Mouse (Mus musculus) heart, postnatal 0 days (tissue): Measurements from ENCODE around the gene Efna4. TPM values are rescaled to one million over a fixed set of nuclear protein-coding genes. Genes with fewer than 3 reads are reported as not detected.

Experiments used
- ATAC-seq: fragments of 200-750 bp; cut with Nextera tagmentation; 2 replicates; pipeline ENCODE4 v1.8.0; 2017; ENCODE audit warnings: low read depth, moderate number of reproducible peaks, moderate library complexity; ENCODE audit not compliant: insufficient read depth
- DNase-seq: peaks from one replicate; pipeline ENCODE4 v3.0.0-alpha.2; 2016; ENCODE audit warnings: low spot score
- H3K27ac ChIP-seq: fragments of 300-500 bp; sonication (generic); 2 replicates; pipeline ENCODE4 v1.5.1; 2014; ENCODE audit warnings: low read depth, mild to moderate bottlenecking
- H3K27me3 ChIP-seq: fragments of 300-500 bp; sonication (generic); 2 replicates; pipeline ENCODE4 v1.6.1; 2014; ENCODE audit warnings: low read length, mixed read lengths; ENCODE audit not compliant: control insufficient read depth, insufficient read depth
- H3K36me3 ChIP-seq: fragments of 300-500 bp; sonication (generic); replicated peaks from 2 replicates; pipeline ENCODE4 v1.6.1; 2014; ENCODE audit warnings: low read length, mixed read lengths; ENCODE audit not compliant: control insufficient read depth, insufficient read depth
- H3K4me1 ChIP-seq: fragments of 300-500 bp; sonication (generic); 2 replicates; pipeline ENCODE4 v1.6.1; 2014; ENCODE audit warnings: antibody characterized with exemption; ENCODE audit not compliant: control insufficient read depth, insufficient read depth
- H3K4me2 ChIP-seq: fragments of 300-500 bp; sonication (generic); 2 replicates; pipeline ENCODE4 v1.6.1; 2014; ENCODE audit warnings: low read depth, mild to moderate bottlenecking, low read length, moderate library complexity
- H3K4me3 ChIP-seq: fragments of 300-500 bp; sonication (generic); 2 replicates; pipeline ENCODE4 v1.5.1; 2014; ENCODE audit warnings: low read depth, low read length
- H3K9ac ChIP-seq: fragments of 300-500 bp; sonication (generic); replicated peaks from 2 replicates; pipeline ENCODE4 v1.6.1; 2014; ENCODE audit warnings: low read depth, low read length, mixed read lengths
- H3K9me3 ChIP-seq: fragments of 300-500 bp; sonication (generic); replicated peaks from 2 replicates; pipeline ENCODE4 v1.6.1; 2016; ENCODE audit warnings: low read length; ENCODE audit not compliant: control insufficient read depth
- CTCF ChIP-seq: IDR thresholded peaks from 2 replicates; pipeline ENCODE4 v1.5.1; 2016; ENCODE audit warnings: antibody characterized with exemption, control low read depth, low read depth
- EP300 ChIP-seq: IDR thresholded peaks from 2 replicates; pipeline ENCODE4 v1.6.1; 2016; ENCODE audit warnings: antibody characterized with exemption, low read depth
- WGBS: fragments of 180-500 bp; shearing (Covaris S2); extraction: QIAGEN DNeasy Blood & Tissue Kit; methylation state at CpG from one replicate; pipeline ENCODE4 v1.1.7; 2014; 5-methylcytosine and 5-hydroxymethylcytosine counted together
- polyA plus RNA-seq: library from polyadenylated mRNA; unstranded; fragments of >200 nt; fragmentation: Nextera tagmentation; extraction: Ambion mirVana; gene quantifications from 2 replicates; pipeline ENCODE4 v1.2.1, GENCODE M21; 2015
- total RNA-seq: library from RNA; depleted of rRNA; stranded (reverse); fragments of >200 nt; gene quantifications from 2 replicates; pipeline ENCODE4 v1.2.3, GENCODE M21; 2014; ENCODE audit warnings: low replicate concordance

Efna4 gene
- total and polyA plus RNA-seq, 2 experiments from 2014 or later: 2.6 to 2.7 TPM

DNA sequence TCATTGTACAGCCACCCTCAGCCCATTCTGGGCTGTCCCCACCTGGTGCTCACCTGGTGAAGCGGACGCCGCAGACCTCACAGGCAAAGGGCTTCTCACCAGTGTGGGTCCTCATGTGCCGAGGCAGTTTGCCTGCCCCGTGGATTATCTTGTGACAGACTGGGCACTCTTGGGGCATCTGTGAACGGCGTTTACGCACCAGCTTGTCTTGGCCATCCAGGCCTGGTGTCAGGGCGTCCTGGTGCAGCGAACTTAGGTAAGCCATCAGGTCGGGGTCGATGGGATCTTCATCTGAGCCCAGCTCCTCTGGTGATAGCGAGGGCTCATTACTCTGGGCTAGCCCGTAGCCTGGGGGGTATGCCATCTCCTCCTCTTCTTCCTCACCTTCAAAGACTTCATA is 42.5 kb upstream of the Efna4 start:
- Histone ChIP-seq H3K9me3 (no peaks in the 10 kb centered on the region), H3K4me3 (no peak overlapping the region), H3K4me1 (peaks cover 6% of the 10 kb centered on the region; the same call in 1 of the 2 replicates), H3K9ac (no peak overlapping the region), H3K27me3 (no peaks in the 10 kb centered on the region), H3K36me3 (peaks cover 11% of the 10 kb centered on the region), H3K4me2 (no peak overlapping the region), H3K27ac (no peak overlapping the region)
- TF ChIP-seq CTCF: no peak
- WGBS: 94% methylated on average over 14 of the region's 14 CpGs
- no peak for ATAC-seq
- no peak for DNase-seq

DNA sequence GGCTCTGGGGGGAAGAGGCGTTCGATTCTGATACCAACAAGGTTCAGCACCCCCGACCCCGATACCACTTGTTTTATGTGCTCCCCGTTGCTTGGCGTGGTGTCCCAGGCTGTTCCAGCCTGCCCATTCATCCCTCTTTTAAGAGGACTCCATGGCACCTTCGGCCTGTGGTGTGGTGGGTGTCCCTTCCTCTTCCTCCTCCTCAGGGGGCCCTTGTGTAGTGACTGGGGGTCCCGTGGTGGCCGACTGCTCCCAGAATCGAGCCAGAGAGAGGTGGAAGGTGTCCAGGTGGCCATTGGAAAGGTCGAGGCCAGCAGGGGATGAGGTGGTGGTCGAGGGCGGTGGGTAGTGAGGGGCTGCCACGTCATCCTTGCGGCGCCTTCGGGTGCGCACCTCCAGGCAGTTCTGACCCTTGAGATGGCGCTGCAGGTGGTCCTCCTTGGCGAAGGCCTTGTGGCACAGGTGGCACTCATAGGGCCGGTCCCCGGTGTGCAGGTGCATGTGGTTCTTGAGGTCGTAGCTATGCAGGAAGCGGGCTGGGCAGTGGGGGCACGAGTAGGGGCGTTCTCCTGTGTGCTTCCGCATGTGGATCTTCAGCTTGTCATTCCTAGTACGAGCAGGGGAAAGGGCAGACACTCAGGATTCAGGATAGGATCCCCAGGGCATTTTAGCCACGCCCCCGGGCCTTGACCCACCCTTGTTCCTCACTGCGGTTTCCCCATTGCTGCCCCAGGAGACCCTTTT is 41.7 kb upstream of the Efna4 start:
- no peaks in the 10 kb centered on the region for H3K9me3 ChIP-seq
- H3K4me1 ChIP-seq: peaks cover 6% of the 10 kb centered on the region; the same call in 1 of the 2 replicates
- peaks cover 11% of the 10 kb centered on the region for H3K36me3 ChIP-seq
- H3K9ac ChIP-seq: no peak overlapping the region
- 88% methylated on average over 31 of the region's 31 CpGs for WGBS
- no peaks in the 10 kb centered on the region for H3K27me3 ChIP-seq
- H3K4me3 ChIP-seq: no peak overlapping the region
- H3K4me2 ChIP-seq: no peak overlapping the region
- H3K27ac ChIP-seq: no peak overlapping the region
- no peak for ATAC-seq
- DNase-seq: no peak
- TF ChIP-seq EP300 (no peak), CTCF (no peak)

DNA sequence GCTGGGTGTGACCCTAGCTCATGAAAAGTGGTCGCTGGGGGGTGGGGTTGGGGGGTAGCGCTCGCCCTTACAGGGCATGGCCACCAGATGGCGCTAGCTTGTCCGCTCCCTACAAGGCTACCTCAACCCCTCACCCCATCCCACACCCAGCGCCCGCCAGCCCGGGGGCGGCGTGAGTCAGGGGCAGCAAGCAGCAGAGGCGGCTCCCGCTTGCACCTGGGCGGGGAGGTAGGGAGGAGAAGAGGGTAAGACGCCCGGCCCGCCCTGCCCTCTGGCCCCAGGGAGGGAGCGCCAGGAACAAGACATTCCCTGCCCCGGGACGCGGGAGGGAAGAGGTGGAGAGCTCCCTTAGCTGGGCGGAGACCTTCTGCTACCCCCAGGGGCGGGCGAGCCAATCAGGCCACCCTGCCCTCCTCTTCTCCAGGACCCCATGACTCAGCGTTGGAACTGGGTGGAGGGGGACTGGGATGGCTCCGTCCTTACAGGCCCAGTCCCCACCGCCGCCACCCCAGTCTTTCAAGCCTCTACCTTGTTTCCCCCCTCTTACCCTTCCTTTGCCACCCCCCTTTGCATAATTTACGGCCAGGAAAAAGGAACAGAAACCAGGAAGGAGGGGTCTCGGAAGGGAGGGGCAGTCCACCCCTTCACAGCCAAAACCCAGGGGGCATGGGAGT is 40.7 kb upstream of the Efna4 start:
- H3K4me2 ChIP-seq: peak overlapping the region; percentile 70
- no peaks in the 10 kb centered on the region for H3K9me3 ChIP-seq
- no peaks in the 10 kb centered on the region for H3K27me3 ChIP-seq
- H3K36me3 ChIP-seq: peaks cover 11% of the 10 kb centered on the region
- peak overlapping the region; percentile 42 for H3K9ac ChIP-seq
- 7% methylated on average over 24 of the region's 29 CpGs for WGBS
- DNase-seq (peak; percentile 73), ATAC-seq (peak; percentile 92)
- peaks cover 6% of the 10 kb centered on the region; the same call in 1 of the 2 replicates for H3K4me1 ChIP-seq
- H3K4me3 ChIP-seq: peak overlapping the region; percentile 48
- TF ChIP-seq EP300 (no peak), CTCF (peak; percentile 87)
- H3K27ac ChIP-seq: no peak overlapping the region

DNA sequence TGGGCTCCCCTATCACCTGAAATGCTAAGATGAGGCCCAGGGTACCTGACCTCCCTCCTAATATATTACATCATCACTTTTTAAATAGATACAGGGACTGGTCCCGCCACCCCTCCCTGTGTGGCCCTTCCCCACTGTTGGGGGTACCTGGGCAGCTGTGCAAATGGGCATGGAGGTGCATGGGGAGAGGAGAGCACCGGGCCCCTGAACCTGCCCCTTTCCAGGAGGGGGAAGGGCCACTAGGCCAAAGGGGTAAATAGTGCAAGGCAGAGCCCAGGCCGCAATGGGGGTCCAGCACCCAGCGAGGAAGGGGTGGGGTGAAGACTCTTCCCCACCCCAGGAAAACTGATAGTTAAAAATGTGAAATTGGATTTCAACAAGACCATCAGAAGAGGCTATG is 40.0 kb upstream of the Efna4 start:
- DNase-seq (no peak), ATAC-seq (0 out of 2 replicates have a peak, but pooled peaks have one; percentile 7)
- Histone ChIP-seq H3K27me3 (no peaks in the 10 kb centered on the region), H3K36me3 (peaks cover 11% of the 10 kb centered on the region), H3K4me3 (peak overlapping the region; percentile 48), H3K9ac (peak overlapping the region; percentile 42; the same call in 1 of the 2 replicates), H3K4me1 (peaks cover 6% of the 10 kb centered on the region; the same call in 1 of the 2 replicates), H3K4me2 (peak overlapping the region; percentile 70), H3K9me3 (no peaks in the 10 kb centered on the region), H3K27ac (no peak overlapping the region)
- TF ChIP-seq CTCF: no peak
- TF ChIP-seq EP300: no peak
- 70% methylated on average over 4 of the region's 4 CpGs for WGBS

DNA sequence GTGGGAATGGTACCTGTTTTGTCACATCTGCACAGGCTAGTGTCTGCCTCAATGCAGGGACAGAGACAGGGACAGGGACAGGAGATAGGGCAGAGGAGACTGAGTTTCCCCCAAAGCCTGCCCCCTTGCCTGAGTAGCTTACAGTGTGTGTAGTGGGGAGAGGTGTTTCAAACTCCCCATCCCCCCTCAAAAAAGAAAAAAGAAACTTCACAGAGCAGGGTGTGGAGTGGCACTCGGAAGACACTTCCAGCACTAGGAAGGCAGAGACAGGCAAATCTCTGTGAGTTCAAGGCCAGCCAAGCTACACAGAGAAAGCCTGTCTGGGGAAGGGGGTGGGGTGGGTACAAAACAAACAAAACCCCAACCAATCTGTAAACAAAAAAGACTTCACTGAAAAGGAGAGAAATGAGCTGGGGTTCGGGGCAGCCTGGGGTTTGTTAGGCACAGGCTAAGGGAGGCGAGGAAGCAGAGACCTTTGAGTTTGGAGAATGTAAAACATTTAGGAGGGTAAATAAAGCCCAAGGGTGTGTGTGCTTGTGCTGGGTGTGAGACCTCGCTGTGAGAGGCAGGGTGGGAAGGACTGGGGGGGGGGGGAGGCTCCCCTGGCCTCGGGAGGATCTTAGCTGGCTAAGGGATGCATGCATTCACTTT is 35.9 kb upstream of the Efna4 start:
- H3K9ac ChIP-seq: no peak overlapping the region
- no peak overlapping the region for H3K27ac ChIP-seq
- 57% methylated on average over 5 of the region's 5 CpGs for WGBS
- H3K36me3 ChIP-seq: no peaks in the 10 kb centered on the region
- no peak overlapping the region for H3K4me2 ChIP-seq
- TF ChIP-seq CTCF (no peak), EP300 (no peak)
- H3K4me3 ChIP-seq: no peak overlapping the region
- DNase-seq: no peak
- no peaks in the 10 kb centered on the region for H3K27me3 ChIP-seq
- no peak for ATAC-seq
- no peaks in the 10 kb centered on the region for H3K9me3 ChIP-seq
- H3K4me1 ChIP-seq: peaks cover 6% of the 10 kb centered on the region; the same call in 1 of the 2 replicates
